Comparison of ENCODE assay signal across 27 mouse cellular contexts in the genomic region with DNA sequence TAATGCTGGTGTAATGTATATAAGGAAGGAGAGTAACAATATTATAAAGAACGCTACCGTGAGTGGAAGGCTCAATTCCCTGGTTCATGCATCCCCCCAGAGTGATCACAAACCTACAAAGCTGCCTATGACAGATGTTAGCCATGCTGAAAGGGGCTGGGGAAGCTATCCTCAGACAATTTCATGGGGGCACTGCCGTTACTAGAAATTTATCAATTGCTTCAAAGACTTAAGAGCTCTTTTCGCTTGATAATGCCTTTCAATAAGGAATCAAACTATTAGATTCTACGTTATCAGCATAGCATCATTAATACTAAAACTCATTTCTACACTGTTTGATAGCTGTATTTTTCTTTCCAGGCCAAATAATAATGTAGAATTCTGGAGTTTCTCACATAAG.
DNase-seq lines count a peak whose midpoint lies in the region; ATAC-seq lines count a peak whose summit lies in the region.
"Had no signal": no experiment of that assay in that cellular context is flagged by ENCODE, and none has a peak within 500 bp of the region (broad histone marks: within the 10 kb centered on the region; RNA-seq: fewer than 3 reads in every experiment).

No protein-coding gene starts in this region.

- no peaks in the 10 kb centered on the region for H3K36me3 ChIP-seq in hindbrain, embryonic 12.5 days
- H3K36me3 ChIP-seq in hindbrain, embryonic 14.5 days (replicated peaks; ENCODE audit: control insufficient read depth, insufficient read depth) = no peaks in the 10 kb centered on the region
- H3K36me3 ChIP-seq in liver, embryonic 12.5 days = no peaks in the 10 kb centered on the region
- H3K36me3 ChIP-seq: G1E; kidney, embryonic 15.5 days; limb, embryonic 13.5 days; lung, embryonic 15.5 days; neural tube, embryonic 15.5 days had no signal

- H3K4me1 ChIP-seq in hindbrain, embryonic 12.5 days = peaks cover 17% of the 10 kb centered on the region
- peaks cover 15% of the 10 kb centered on the region for H3K4me1 ChIP-seq in hindbrain, embryonic 14.5 days (replicated peaks; ENCODE audit: control insufficient read depth, insufficient read depth, low read length)
- H3K4me1 ChIP-seq in liver, embryonic 12.5 days = peaks cover 16% of the 10 kb centered on the region

- 0 out of 2 replicates have a peak overlapping the region, but pooled peaks have one; percentile 44 for H3K27ac ChIP-seq in hindbrain, embryonic 12.5 days
- no peak overlapping the region for H3K27ac ChIP-seq in hindbrain, embryonic 14.5 days
- no peak overlapping the region for H3K27ac ChIP-seq in liver, embryonic 12.5 days
- H3K27ac ChIP-seq: heart, adult 2 months; kidney, embryonic 15.5 days; limb, embryonic 13.5 days; lung, embryonic 15.5 days; macrophage; neural tube, embryonic 15.5 days had no signal

- WGBS in hindbrain, embryonic 12.5 days = 19% methylated on average over 5 of the region's 5 CpGs
- 21% methylated on average over 5 of the region's 5 CpGs for WGBS in hindbrain, embryonic 14.5 days
- WGBS in liver, embryonic 12.5 days (ENCODE audit: insufficient replicate concordance) = 75% methylated on average over 5 of the region's 5 CpGs

- ATAC-seq in hindbrain, embryonic 12.5 days (ENCODE audit: low FRiP score) = no peak
- ATAC-seq in hindbrain, embryonic 14.5 days (ENCODE audit: low FRiP score) = no peak
- no peak for ATAC-seq in liver, embryonic 12.5 days
- ATAC-seq: forebrain, embryonic 16.5 days; Patski had no signal

- no peak overlapping the region for H3K4me3 ChIP-seq in hindbrain, embryonic 12.5 days
- H3K4me3 ChIP-seq in hindbrain, embryonic 14.5 days (replicated peaks; ENCODE audit: low read length) = no peak overlapping the region
- H3K4me3 ChIP-seq in liver, embryonic 12.5 days = no peak overlapping the region
- H3K4me3 ChIP-seq: heart, adult 2 months; kidney, embryonic 15.5 days; limb, embryonic 13.5 days; lung, embryonic 15.5 days; neural tube, embryonic 15.5 days had no signal

- no peaks in the 10 kb centered on the region for H3K9me3 ChIP-seq in hindbrain, embryonic 12.5 days (replicated peaks)
- no peaks in the 10 kb centered on the region for H3K9me3 ChIP-seq in hindbrain, embryonic 14.5 days (ENCODE audit: control insufficient read depth, low read length)
- H3K9me3 ChIP-seq in liver, embryonic 12.5 days (replicated peaks) = no peaks in the 10 kb centered on the region
- H3K9me3 ChIP-seq: G1E; kidney, embryonic 15.5 days; limb, embryonic 13.5 days; lung, embryonic 15.5 days; neural tube, embryonic 15.5 days had no signal

- intact Hi-C loops in heart, postnatal 10 days (cut with DNase I) = no loop called here

- H3K9ac ChIP-seq in hindbrain, embryonic 12.5 days = no peak overlapping the region
- H3K9ac ChIP-seq in hindbrain, embryonic 14.5 days = no peak overlapping the region
- H3K9ac ChIP-seq in liver, embryonic 12.5 days = no peak overlapping the region
- H3K9ac ChIP-seq: kidney, embryonic 15.5 days; limb, embryonic 13.5 days; lung, embryonic 15.5 days; neural tube, embryonic 15.5 days had no signal

- DNase-seq in hindbrain, embryonic 14.5 days (ENCODE audit: low spot score) = no peak
- peak; percentile 13 for DNase-seq in retina, embryonic 14.5 days (ENCODE audit: low spot score)
- no peak for DNase-seq in retina, postnatal 1 day
- DNase-seq in lung, postnatal 14 days = no peak
- no peak for DNase-seq in heart, postnatal 10 days
- DNase-seq: adrenal gland, postnatal 36 days; B cell, adult 2 months; cerebellum, adult 11 months; cerebellum, adult 9-11 months; gastrocnemius, postnatal 25 days; heart, adult 2 months; heart, postnatal 36 days; kidney, adult 11 months; kidney, postnatal 36 days; layer of hippocampus, postnatal 36 days; right cerebral cortex, postnatal 14 days had no signal

- H3K4me2 ChIP-seq in hindbrain, embryonic 12.5 days (replicated peaks) = no peak overlapping the region
- no peak overlapping the region for H3K4me2 ChIP-seq in hindbrain, embryonic 14.5 days (replicated peaks)
- H3K4me2 ChIP-seq in liver, embryonic 12.5 days = 0 out of 2 replicates have a peak overlapping the region, but pooled peaks have one; percentile 19
- H3K4me2 ChIP-seq: kidney, embryonic 15.5 days; limb, embryonic 13.5 days; lung, embryonic 15.5 days; neural tube, embryonic 15.5 days had no signal

- H3K27me3 ChIP-seq in hindbrain, embryonic 12.5 days = no peaks in the 10 kb centered on the region
- no peaks in the 10 kb centered on the region for H3K27me3 ChIP-seq in hindbrain, embryonic 14.5 days (ENCODE audit: control insufficient read depth, insufficient read depth, low read length)
- H3K27me3 ChIP-seq in liver, embryonic 12.5 days (replicated peaks) = no peaks in the 10 kb centered on the region
- H3K27me3 ChIP-seq: CH12.LX; kidney, embryonic 15.5 days; limb, embryonic 13.5 days; lung, embryonic 15.5 days; neural tube, embryonic 15.5 days; Patski had no signal
